Mouse (Mus musculus) erythroblast, embryonic 14.5 days (primary cell): ENCODE data around the gene Nol3.

Source experiments
- GATA1 ChIP-seq: IDR thresholded peaks from 2 replicates; pipeline ENCODE4 v1.6.1; 2012; ENCODE audit warnings: low read length, inconsistent platforms, mixed read lengths
- TAL1 ChIP-seq: IDR thresholded peaks from 3 replicates; pipeline ENCODE4 v1.6.1; 2012; ENCODE audit warnings: low read length, inconsistent platforms, mixed read lengths

GRCm38 (mm10) chr8:105263244-105263912 is 12.6 kb upstream of the Nol3 start:
- TF ChIP-seq TAL1, result no peak
- TF ChIP-seq GATA1, result no peak
